Mouse (Mus musculus) kidney, adult 2 months (tissue): Measurements from ENCODE around the gene Smyd3. TPM values are rescaled to one million over a fixed set of nuclear protein-coding genes. Genes with fewer than 3 reads are reported as not detected.
"Not testable (repeated sequence)": the region's sequence is repeated elsewhere in the genome, so short reads cannot be mapped to it uniquely, and the experiment has no call there.

Experiments used
- DNase-seq: peaks from one replicate; pipeline ENCODE4 v3.0.0; 2021
- H3K27ac ChIP-seq: fragments of 200-500 bp; 2 replicates; pipeline ENCODE4 v1.5.1; 2012; ENCODE audit warnings: low read depth, low read length, control low read depth, inconsistent platforms; ENCODE audit not compliant: insufficient read depth
- H3K27me3 ChIP-seq: fragments of 200-500 bp; replicated peaks from 2 replicates; pipeline ENCODE4 v1.6.1; 2012; ENCODE audit warnings: mild to moderate bottlenecking, moderate library complexity, low read length, inconsistent platforms; ENCODE audit not compliant: control insufficient read depth, insufficient read depth
- H3K36me3 ChIP-seq: fragments of 200-500 bp; 2 replicates; pipeline ENCODE4 v1.6.1; 2012; ENCODE audit warnings: mild to moderate bottlenecking, moderate library complexity, low read length, inconsistent platforms; ENCODE audit not compliant: control insufficient read depth, insufficient read depth
- H3K4me1 ChIP-seq: fragments of 200-500 bp; 2 replicates; pipeline ENCODE4 v1.6.1; 2011; ENCODE audit warnings: low read length; ENCODE audit not compliant: control insufficient read depth, insufficient read depth
- H3K4me3 ChIP-seq: fragments of 200-500 bp; 2 replicates; pipeline ENCODE4 v1.5.1; 2011; ENCODE audit warnings: mild to moderate bottlenecking, low read depth, low read length, control low read depth; ENCODE audit not compliant: insufficient read depth
- CTCF ChIP-seq: fragments of 200-500 bp; conservative IDR thresholded peaks from 2 replicates; pipeline ENCODE4 v1.5.1; 2011; ENCODE audit warnings: low read depth, mild to moderate bottlenecking, control low read depth, low read length, moderate library complexity, mixed read lengths; ENCODE audit not compliant: insufficient read depth, insufficient read length
- POLR2A ChIP-seq: fragments of 200-500 bp; IDR thresholded peaks from one replicate; pipeline ENCODE4 v1.6.1; 2011; ENCODE audit warnings: low read depth, low read length, control low read depth
- WGBS: fragments of 180-500 bp; shearing (Covaris S2); methylation state at CpG from one replicate; pipeline ENCODE4 v1.1.7; 2018; 5-methylcytosine and 5-hydroxymethylcytosine counted together
- polyA plus RNA-seq: library from polyadenylated mRNA; depleted of rRNA; stranded (reverse); fragments of >200 nt; gene quantifications from 2 replicates; pipeline ENCODE4 v1.2.3, GENCODE M21; 2012

Gene Smyd3
- polyA plus RNA-seq, 1 experiment: 5.2 TPM

DNA sequence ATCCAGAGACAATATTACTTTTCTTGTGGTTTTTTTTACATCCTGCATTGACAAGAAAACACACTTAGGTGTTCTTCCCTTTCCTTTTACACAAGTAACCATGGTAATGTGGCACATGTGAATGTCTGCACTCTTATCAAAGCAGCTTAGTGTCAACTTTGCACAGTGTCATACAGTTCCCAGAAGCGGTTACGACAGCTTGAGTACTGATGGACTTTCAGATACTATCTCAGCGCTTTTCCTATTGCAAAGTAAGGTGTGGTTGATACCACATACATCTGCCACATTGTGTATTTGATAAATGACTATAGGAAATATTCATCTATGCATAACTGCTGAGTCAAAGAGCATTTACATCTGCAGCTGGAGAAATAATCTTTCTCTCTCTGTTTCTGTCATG is 348.1 kb downstream of the Smyd3 start:
- H3K36me3 ChIP-seq: no peaks in the 10 kb centered on the region
- H3K27me3 ChIP-seq: no peaks in the 10 kb centered on the region
- no peak for DNase-seq
- H3K4me1 ChIP-seq: no peaks in the 10 kb centered on the region
- TF ChIP-seq POLR2A (no peak), CTCF (no peak)
- WGBS: 85% methylated on average over 3 of the region's 3 CpGs
- no peak overlapping the region for H3K4me3 ChIP-seq
- no peak overlapping the region for H3K27ac ChIP-seq

- TF ChIP-seq CTCF: no peak
- TF ChIP-seq POLR2A: no peak
- no peak for DNase-seq
- no peak overlapping the region for H3K4me3 ChIP-seq
- H3K27ac ChIP-seq: no peak overlapping the region
- no peaks in the 10 kb centered on the region for H3K4me1 ChIP-seq
- H3K36me3 ChIP-seq: no peaks in the 10 kb centered on the region
- H3K27me3 ChIP-seq: no peaks in the 10 kb centered on the region
- WGBS: 93% methylated on average over 10 of the region's 10 CpGs
Measured at GRCm38 (mm10) chr1:179169161-179169560, 348.7 kb downstream of the Smyd3 start.

- H3K27me3 ChIP-seq, DNase-seq, H3K36me3 ChIP-seq, H3K4me3 ChIP-seq, H3K4me1 ChIP-seq, H3K27ac ChIP-seq: not testable (repeated sequence)
- WGBS: 93% methylated on average over 5 of the region's 5 CpGs
Measured at GRCm38 (mm10) chr1:179164219-179164618, 353.6 kb downstream of the Smyd3 start.

GRCm38 (mm10) chr1:179162752-179163151 is 355.1 kb downstream of the Smyd3 start:
- DNase-seq, H3K27me3 ChIP-seq, H3K4me3 ChIP-seq, H3K27ac ChIP-seq, H3K4me1 ChIP-seq, H3K36me3 ChIP-seq: not testable (repeated sequence)
- 92% methylated on average over 1 of the region's 1 CpGs for WGBS

- 77% methylated on average over 6 of the region's 6 CpGs for WGBS
- DNase-seq: no peak
Measured at GRCm38 (mm10) chr1:179161947-179162346, 355.9 kb downstream of the Smyd3 start.

GRCm38 (mm10) chr1:179160697-179161096 is 357.1 kb downstream of the Smyd3 start:
- no peak overlapping the region for H3K27ac ChIP-seq
- H3K36me3 ChIP-seq: no peaks in the 10 kb centered on the region
- 64% methylated on average over 3 of the region's 3 CpGs for WGBS
- DNase-seq: no peak
- H3K4me3 ChIP-seq: no peak overlapping the region
- TF ChIP-seq POLR2A (no peak), CTCF (no peak)
- no peaks in the 10 kb centered on the region for H3K27me3 ChIP-seq
- no peaks in the 10 kb centered on the region for H3K4me1 ChIP-seq

More at GRCm38 (mm10) chr1:179161947-179162346, 355.9 kb downstream of the Smyd3 start:
- no peak for TF ChIP-seq POLR2A
- no peak for TF ChIP-seq CTCF
- Histone ChIP-seq H3K27me3 (no peaks in the 10 kb centered on the region), H3K4me3 (no peak overlapping the region), H3K4me1 (no peaks in the 10 kb centered on the region), H3K27ac (no peak overlapping the region), H3K36me3 (no peaks in the 10 kb centered on the region)

DNA sequence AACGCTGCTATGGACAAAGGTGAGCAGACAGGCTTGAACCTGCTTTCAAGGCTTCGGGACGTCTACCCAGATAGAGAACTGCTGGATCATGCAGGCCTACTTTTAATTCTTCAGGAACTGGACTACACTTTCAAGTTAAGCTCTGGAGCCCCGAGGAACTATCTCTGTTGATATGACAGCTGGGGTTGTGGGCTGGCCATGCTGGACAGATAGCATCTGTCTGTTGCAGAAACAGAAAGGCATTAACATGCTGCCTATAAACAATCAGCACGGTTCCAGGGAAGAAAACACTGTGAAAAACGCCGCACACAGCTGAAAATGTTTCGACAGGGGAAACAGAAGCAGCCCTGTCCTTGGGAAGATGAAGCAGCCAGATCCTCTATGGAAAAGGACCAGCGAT is 365.5 kb downstream of the Smyd3 start:
- H3K36me3 ChIP-seq: no peaks in the 10 kb centered on the region
- no peak overlapping the region for H3K4me3 ChIP-seq
- TF ChIP-seq CTCF: no peak
- no peak for TF ChIP-seq POLR2A
- no peak overlapping the region for H3K27ac ChIP-seq
- no peak for DNase-seq
- no peaks in the 10 kb centered on the region for H3K4me1 ChIP-seq
- H3K27me3 ChIP-seq: no peaks in the 10 kb centered on the region
- 74% methylated on average over 9 of the region's 9 CpGs for WGBS

DNA sequence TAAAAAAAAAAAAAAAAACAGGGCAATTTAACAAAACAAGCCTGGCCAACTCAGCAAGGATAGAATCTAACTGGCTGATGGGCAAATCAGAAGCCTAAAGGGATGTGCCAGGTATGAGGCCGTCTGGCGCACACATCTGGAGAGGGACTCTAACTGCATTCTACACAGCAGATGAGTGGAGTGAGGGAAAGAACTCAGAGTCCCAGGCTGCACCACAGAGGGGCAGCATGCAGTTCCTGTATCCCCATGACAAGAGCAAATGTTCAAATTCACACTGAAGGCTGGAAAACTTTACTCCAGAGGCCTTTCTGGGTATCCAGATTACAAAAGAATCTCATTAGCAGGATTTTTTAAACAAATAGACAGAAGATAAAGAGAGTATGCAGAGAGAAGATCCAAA is 366.6 kb downstream of the Smyd3 start:
- no peak for TF ChIP-seq POLR2A
- TF ChIP-seq CTCF: no peak
- Histone ChIP-seq H3K4me1 (no peaks in the 10 kb centered on the region), H3K27ac (no peak overlapping the region), H3K4me3 (no peak overlapping the region), H3K36me3 (no peaks in the 10 kb centered on the region), H3K27me3 (no peaks in the 10 kb centered on the region)
- 93% methylated on average over 2 of the region's 2 CpGs for WGBS
- no peak for DNase-seq
